Mouse (Mus musculus): ENCODE data around the gene Kremen1.

Gene Kremen1

DNA sequence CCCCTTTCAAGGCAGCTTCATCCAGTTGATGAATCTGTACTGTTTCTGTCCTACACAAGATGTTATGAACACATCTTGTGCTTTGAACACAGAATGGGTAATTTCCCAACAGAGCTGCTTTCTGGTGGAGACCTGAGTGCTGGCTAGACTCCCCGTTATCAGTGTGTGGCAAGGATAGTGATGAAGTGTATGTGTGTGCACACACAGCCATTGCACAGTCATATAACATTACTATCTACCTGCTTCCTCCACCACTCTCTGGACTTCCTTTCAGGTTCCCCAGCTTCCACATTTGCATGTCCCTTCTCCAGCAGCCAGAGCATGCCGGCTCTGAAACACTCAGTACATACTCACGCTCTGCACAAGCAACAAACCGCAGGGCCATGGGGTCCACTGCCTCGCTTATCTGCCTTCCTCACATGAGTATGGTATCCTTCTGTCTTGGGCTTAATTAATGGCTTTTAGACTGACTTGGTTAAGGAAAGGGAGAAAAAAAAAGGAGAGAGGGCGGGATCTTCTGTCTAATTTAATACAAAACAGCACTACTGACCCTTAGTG is 46.8 kb downstream of the Kremen1 start:
- no peak for DNase-seq

GRCm38 (mm10) chr11:5203054-5203453 is 58.3 kb downstream of the Kremen1 start:
- DNase-seq = no peak

- DNase-seq = no peak
Measured at GRCm38 (mm10) chr11:5201799-5202680, 59.3 kb downstream of the Kremen1 start.

- no peak for DNase-seq
Measured at GRCm38 (mm10) chr11:5199879-5200278, 61.5 kb downstream of the Kremen1 start.

GRCm38 (mm10) chr11:5197068-5197467 is 64.3 kb downstream of the Kremen1 start:
- no peak for DNase-seq

GRCm38 (mm10) chr11:5196583-5196982 is 64.8 kb downstream of the Kremen1 start:
- no peak for DNase-seq

GRCm38 (mm10) chr11:5193576-5193881 is 67.8 kb downstream of the Kremen1 start:
- DNase-seq = no peak

- no peak for DNase-seq
Measured at GRCm38 (mm10) chr11:5192840-5193575, 68.3 kb downstream of the Kremen1 start.

DNA sequence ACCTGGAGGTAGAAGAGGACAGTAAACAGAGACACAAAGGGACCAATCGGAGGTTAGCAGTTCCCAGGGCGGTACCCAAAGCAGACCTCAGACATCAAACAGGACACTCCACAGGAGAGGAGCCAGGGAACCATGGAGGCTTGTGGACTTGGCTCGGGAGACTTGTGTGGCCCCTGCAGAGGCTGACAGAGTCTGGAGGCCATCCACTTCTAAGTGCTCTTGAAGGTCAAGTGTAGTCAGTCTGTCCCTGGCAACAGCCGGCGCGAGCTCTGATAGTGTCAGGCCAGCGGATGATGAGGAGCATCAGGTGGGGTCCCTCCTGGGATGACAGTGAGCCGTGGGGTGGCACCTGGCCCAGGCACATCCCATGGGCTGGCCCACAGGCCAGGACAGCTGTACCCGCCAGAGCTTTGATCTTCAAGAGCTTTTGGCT is 69.3 kb downstream of the Kremen1 start:
- no peak for DNase-seq

DNA sequence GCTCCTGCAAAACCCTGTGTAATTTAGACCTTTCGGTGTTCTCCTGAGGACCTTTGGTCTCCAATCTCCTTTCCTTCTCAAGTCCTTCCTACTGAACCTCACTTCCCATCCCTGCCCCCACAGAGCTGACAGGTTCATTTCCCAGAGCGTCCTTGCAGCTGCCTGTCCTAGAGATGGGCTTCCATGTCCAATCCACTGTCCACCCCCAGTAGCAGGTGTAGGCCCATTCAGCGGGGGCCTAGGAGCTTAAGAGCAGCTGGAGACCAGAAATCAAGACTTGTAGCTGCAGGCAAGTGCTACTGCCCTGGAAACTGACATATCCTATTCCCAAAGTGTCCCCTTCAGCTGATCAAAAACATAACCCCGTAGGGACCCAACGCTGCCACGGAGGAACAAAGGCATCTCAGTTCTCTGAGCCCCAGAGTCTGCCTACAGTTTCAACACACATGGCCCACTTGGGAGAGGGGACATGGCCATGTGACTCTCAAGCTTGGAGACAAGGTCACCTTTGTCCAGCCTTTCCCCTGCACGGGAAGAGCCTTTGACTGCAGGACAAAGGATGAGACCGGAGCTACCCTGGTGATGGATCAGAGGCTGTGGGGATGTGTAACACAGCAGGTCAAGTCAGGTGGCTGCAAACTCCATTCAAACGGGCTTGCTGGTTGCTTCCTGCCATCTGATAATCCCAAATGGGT is 72.0 kb downstream of the Kremen1 start:
- no peak for DNase-seq

DNA sequence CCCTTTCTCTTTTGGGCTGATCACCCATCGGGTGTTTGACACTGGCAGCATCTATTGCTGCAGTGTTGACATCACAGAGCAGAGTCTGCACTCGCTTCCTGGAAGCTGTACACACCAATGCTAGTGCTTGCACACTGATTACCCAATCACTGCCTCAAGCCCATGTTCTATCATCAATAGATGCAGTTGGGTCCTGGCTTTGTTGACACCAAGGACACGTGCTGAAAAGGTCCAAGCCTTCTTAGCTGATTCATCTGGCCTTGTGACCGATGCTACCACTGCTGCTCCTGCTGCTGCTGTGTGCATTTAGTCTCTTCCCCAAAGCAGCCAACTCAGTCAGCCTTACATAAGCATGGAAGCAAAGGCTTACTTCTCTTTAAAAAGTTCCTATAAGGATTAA is 73.2 kb downstream of the Kremen1 start:
- DNase-seq = no peak

- DNase-seq = no peak
Measured at GRCm38 (mm10) chr11:5184832-5185231, 76.5 kb downstream of the Kremen1 start.

DNA sequence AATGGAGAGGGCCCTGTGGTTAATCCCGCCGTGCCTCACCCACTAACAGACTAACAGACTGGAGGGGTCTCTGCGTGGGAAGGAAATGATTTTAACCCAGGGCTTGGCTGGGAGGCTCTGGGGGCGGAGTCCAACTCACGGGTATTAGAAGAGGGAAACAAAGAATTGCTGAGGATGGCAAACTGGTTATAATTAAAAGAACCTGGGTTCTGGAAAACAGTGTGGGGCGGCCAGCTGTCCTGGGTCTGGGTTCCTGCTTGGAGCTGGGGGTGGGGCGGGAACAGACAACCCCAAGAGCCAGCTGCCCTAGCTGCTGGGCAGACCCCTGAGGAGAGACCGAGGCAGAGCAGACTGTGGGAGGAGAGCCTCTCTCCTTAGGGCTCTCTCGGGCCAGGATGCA is 77.1 kb downstream of the Kremen1 start:
- peak; percentile 19 to 38 for DNase-seq

DNA sequence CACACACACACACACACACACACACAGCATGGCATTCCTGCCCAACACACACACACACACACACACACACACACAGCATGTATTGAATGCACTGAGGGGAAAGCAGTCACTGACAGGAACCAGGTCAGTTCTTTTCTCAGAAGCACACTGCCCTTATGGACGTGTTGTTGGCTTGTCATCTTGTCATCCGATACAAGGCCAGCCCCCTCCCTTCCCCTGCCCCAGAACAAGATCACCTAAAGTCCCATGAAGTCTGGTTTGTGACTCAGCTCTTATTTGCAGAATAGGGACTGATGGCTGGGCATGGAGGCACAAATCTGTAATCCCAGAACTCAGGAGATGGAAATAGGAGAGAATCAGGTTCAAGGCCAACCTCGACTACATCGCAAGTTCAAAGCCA is 78.5 kb downstream of the Kremen1 start:
- no peak for DNase-seq

GRCm38 (mm10) chr11:5181850-5182404 is 79.4 kb downstream of the Kremen1 start:
- DNase-seq = peak; percentile 93 to 96

GRCm38 (mm10) chr11:5179391-5179790 is 82.0 kb downstream of the Kremen1 start:
- DNase-seq = peak; percentile 40 to 47

- DNase-seq = peak; percentile 76 to 87
Measured at GRCm38 (mm10) chr11:5177171-5177570, 84.2 kb downstream of the Kremen1 start.

DNA sequence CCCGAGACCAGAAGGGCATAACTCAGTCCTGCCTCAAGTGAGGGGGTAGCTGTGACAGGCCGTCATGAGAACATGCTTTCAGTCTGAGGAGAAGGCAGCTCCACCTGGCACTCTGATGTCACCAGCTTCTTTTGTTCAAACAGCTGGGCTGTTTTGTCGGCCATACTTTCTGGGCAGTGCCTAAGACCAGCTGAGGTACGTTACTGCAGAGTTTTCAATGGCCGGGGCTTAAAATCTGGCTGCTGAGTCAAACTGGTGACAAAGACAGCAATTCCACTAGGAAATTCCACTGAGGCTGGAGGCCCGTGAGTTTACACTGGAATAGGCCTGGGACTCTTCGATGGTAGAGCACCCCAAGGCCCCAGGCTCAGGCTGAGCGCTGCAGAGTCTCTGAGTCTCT is 84.7 kb downstream of the Kremen1 start:
- peak; percentile 60 to 69 for DNase-seq

DNA sequence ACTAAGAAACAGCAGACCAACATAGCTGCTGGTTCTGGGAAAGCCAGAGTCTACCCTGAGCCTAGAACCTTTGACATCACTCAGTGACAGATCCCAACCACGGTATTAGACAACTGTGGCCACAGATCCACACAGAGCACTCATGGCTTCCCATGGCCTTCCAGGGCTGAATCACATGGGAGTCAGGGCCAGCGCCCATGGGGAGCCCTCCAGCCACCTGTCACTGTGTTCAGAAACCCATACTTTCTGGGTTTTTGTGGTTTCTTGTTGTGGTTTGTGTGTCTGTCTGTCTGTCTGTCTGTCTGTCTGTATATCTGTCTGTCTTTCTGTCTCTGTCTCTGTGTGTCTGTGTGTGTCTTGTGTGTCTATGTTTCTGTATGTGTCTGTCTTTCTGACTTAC is 85.5 kb downstream of the Kremen1 start:
- DNase-seq = no peak

DNA sequence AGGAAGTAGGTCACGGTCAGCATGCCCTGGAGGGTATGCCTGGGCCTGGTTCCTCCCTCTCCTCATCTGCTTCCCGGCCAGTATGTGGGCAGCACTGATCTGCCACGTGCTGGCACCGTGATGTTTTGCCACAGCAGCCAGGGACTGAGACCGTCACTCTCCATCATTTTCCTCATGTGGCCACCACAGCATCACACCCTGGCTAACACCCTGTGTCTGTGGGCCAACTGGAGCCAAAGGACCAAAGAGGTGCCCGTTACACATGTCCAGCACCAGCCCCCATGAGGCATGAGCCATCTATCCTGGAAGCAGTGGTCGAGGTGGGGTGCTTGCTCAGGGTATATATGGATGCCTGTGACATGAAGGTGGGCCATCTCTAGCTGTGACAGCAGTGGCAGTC is 86.2 kb downstream of the Kremen1 start:
- no peak for DNase-seq

DNA sequence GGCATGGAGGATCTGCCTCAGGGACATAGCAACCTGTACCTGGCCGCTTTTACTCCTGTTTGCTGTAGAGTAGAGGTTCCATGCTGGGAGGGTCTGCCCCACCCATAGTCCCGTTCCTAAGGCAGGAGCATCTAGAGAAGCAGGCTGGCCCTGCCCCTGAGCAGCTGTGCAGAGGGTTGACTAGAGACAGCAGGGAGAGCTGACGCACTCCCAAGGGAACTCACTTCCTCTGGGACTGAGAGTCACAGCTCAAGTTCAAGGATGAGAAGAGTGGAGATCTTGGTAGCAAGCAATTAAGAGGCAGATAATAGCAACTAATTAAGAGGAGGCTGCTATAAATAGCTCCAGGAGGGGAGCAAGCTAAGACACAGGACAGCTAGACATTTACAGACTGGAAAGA is 88.5 kb downstream of the Kremen1 start:
- DNase-seq = no peak

- DNase-seq = no peak
Measured at GRCm38 (mm10) chr11:5167311-5167710, 94.0 kb downstream of the Kremen1 start.

DNA sequence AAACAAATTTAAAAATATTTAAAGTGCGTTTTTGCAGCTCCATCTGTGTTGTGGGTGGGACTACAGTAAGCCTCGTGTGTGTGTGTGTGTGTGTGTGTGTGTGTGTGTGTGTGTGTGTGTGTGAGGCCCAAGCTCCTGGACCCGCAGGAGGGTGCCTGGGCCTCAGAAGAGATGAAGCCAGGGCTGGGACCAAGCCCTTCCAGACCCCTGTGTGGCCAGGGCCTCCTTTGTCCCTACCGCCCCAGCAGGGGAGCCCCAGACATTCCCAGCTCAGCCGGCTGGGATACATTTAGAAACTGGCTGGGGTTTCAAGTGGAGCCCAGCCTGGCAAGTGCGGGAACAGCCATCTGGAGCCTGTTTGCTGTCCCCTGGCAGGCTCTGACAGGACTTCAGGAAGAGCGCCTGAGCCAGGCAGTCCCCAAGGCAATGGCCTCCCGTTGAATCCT is 95.9 kb downstream of the Kremen1 start:
- DNase-seq = no peak

Data from thymus, postnatal 36 days (tissue).